Mouse (Mus musculus): ENCODE measurements around the gene Cysltr2. TPM values are rescaled to one million over a fixed set of nuclear protein-coding genes. Genes with fewer than 3 reads are reported as not detected.

Gene Cysltr2
- polyA plus RNA-seq, 2 experiments, result 0.34 TPM; not detected in 1

- H3K4me2 ChIP-seq (replicated peaks; ENCODE audit: low read depth, low read length, severe bottlenecking), result no peak overlapping the region
- no peaks in the 10 kb centered on the region for H3K36me3 ChIP-seq (ENCODE audit: control insufficient read depth, insufficient read depth, low read length)
- 82% methylated on average over 3 of the region's 3 CpGs for WGBS
- H3K9ac ChIP-seq (ENCODE audit: low read depth, low read length, severe bottlenecking), result no peak overlapping the region
- H3K27ac ChIP-seq (replicated peaks; ENCODE audit: low read depth, low read length), result no peak overlapping the region
- 0 out of 2 replicates have a peak, but pooled peaks cover 3% of the 10 kb centered on the region for H3K4me1 ChIP-seq (ENCODE audit: control insufficient read depth, insufficient read depth, low read length)
- ATAC-seq (ENCODE audit: low FRiP score, low read depth) (no peak), DNase-seq (ENCODE audit: low spot score) (no peak)
- H3K9me3 ChIP-seq (ENCODE audit: control insufficient read depth, low read length), result no peaks in the 10 kb centered on the region
- no peaks in the 10 kb centered on the region for H3K27me3 ChIP-seq (ENCODE audit: control insufficient read depth, insufficient read depth, low read length)
- TF ChIP-seq POLR2A (IDR thresholded peaks at IDR 0.05; ENCODE audit: borderline replicate concordance, extremely low read depth, insufficient read depth, insufficient read length), result no peak
- no peak overlapping the region for H3K4me3 ChIP-seq (replicated peaks; ENCODE audit: low read length)
Observed at GRCm38 (mm10) chr14:72980761-72981160, 68.2 kb downstream of the Cysltr2 start.

- 96% methylated on average over 25 of the region's 29 CpGs for WGBS
Observed at GRCm38 (mm10) chr14:72980106-72980505, 68.8 kb downstream of the Cysltr2 start.

DNA sequence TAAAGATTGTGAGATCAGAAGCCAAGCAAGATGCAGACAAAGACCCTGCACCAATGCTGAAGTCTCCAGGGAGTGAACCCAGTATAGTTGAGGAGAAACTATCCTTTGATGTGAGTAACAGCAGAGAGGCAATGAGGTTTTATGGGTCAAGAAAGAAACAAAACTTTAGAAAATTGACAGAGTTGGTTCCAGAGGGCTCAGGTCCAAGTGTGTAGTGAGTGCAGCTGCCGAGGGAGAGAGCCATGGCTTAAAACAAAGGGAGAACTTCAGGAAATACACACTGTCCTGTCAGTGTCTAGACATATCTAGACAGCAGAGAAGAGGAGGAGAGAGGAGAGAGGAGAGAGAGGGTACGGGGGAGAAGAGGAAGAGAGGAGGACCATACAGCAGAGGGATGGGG lies 72.8 kb downstream of the Cysltr2 start:
- Histone ChIP-seq H3K27ac (replicated peaks; ENCODE audit: low read depth, low read length) (no peak overlapping the region), H3K9ac (ENCODE audit: low read depth, low read length, severe bottlenecking) (no peak overlapping the region), H3K36me3 (ENCODE audit: control insufficient read depth, insufficient read depth, low read length) (no peaks in the 10 kb centered on the region), H3K27me3 (ENCODE audit: control insufficient read depth, insufficient read depth, low read length) (no peaks in the 10 kb centered on the region), H3K4me3 (replicated peaks; ENCODE audit: low read length) (no peak overlapping the region), H3K4me1 (ENCODE audit: control insufficient read depth, insufficient read depth, low read length) (no peaks in the 10 kb centered on the region), H3K9me3 (ENCODE audit: control insufficient read depth, low read length) (no peaks in the 10 kb centered on the region), H3K4me2 (replicated peaks; ENCODE audit: low read depth, low read length, severe bottlenecking) (no peak overlapping the region)
- ATAC-seq (ENCODE audit: low FRiP score, low read depth) (no peak), DNase-seq (ENCODE audit: low spot score) (no peak)
- no peak for TF ChIP-seq POLR2A (IDR thresholded peaks at IDR 0.05; ENCODE audit: borderline replicate concordance, extremely low read depth, insufficient read depth, insufficient read length)
- WGBS, result 80% methylated on average over 2 of the region's 2 CpGs

More at GRCm38 (mm10) chr14:72980106-72980505, 68.8 kb downstream of the Cysltr2 start:
- H3K4me2 ChIP-seq (replicated peaks; ENCODE audit: low read depth, low read length, severe bottlenecking), result no peak overlapping the region
- DNase-seq (ENCODE audit: low spot score) (no peak), ATAC-seq (ENCODE audit: low FRiP score, low read depth) (no peak)
- H3K9ac ChIP-seq (ENCODE audit: low read depth, low read length, severe bottlenecking), result no peak overlapping the region
- H3K4me3 ChIP-seq (replicated peaks; ENCODE audit: low read length), result no peak overlapping the region
- no peak overlapping the region for H3K27ac ChIP-seq (replicated peaks; ENCODE audit: low read depth, low read length)
- no peak for TF ChIP-seq POLR2A (IDR thresholded peaks at IDR 0.05; ENCODE audit: borderline replicate concordance, extremely low read depth, insufficient read depth, insufficient read length)
- no peaks in the 10 kb centered on the region for H3K27me3 ChIP-seq (ENCODE audit: control insufficient read depth, insufficient read depth, low read length)
- H3K36me3 ChIP-seq (ENCODE audit: control insufficient read depth, insufficient read depth, low read length), result no peaks in the 10 kb centered on the region
- 0 out of 2 replicates have a peak, but pooled peaks cover 3% of the 10 kb centered on the region for H3K4me1 ChIP-seq (ENCODE audit: control insufficient read depth, insufficient read depth, low read length)
- H3K9me3 ChIP-seq (ENCODE audit: control insufficient read depth, low read length), result no peaks in the 10 kb centered on the region

Other genes with a start within 250 kb of the Cysltr2 start
- 87.0 and 90.9 TPM in 2 replicates for gene Rcbtb2, start 73.9 kb upstream of the Cysltr2 start, polyA plus RNA-seq (2012; rRNA removed)
- 98.8 and 111 TPM in 2 replicates for gene Rcbtb2, start 73.9 kb upstream of the Cysltr2 start, polyA plus RNA-seq (2014; fragmentation: Nextera tagmentation; extraction: Ambion mirVana)
- 7.5 and 9.2 TPM in 2 replicates for gene Lpar6, start 188.8 kb upstream of the Cysltr2 start, polyA plus RNA-seq (2012; rRNA removed)
- gene Lpar6, start 188.8 kb upstream of the Cysltr2 start, polyA plus RNA-seq (2014; fragmentation: Nextera tagmentation; extraction: Ambion mirVana), result 12.6 and 13.6 TPM in 2 replicates